Mouse (Mus musculus) E14TG2a.4 (cell line): ENCODE measurements at regions not wholly inside any gene's neighbourhood (a gene's known extent, or its start where the extent isn't known, plus 50 kb on each side); places are given as distances from the start of the nearest gene placed in this dataset.

Experiments
- CTCF ChIP-seq: conservative IDR thresholded peaks from 2 replicates; pipeline ENCODE4 v1.5.1; 2014; ENCODE audit warnings: low read length
- NANOG ChIP-seq: IDR thresholded peaks from 2 replicates; pipeline ENCODE4 v1.6.1; 2014; ENCODE audit warnings: borderline replicate concordance, low read length, mixed read lengths
- POU5F1 ChIP-seq: IDR thresholded peaks from 2 replicates; pipeline ENCODE4 v1.6.1; 2014; ENCODE audit warnings: low read length, borderline replicate concordance

- no peak for TF ChIP-seq CTCF
- TF ChIP-seq NANOG: no peak
- TF ChIP-seq POU5F1: no peak
These were observed 83.1 kb upstream of the Prdm1 start for GRCm38 (mm10) chr10:44611399-44611798.
